Mouse (Mus musculus) intestine, postnatal 0 days (tissue): Measurements from ENCODE around the gene Ctla2b. TPM values are rescaled to one million over a fixed set of nuclear protein-coding genes. Genes with fewer than 3 reads are reported as not detected.
"Not testable (repeated sequence)": the region's sequence is repeated elsewhere in the genome, so short reads cannot be mapped to it uniquely, and the experiment has no call there.

Experiments
- ATAC-seq: fragments of 200-750 bp; cut with Nextera tagmentation; 2 replicates; pipeline ENCODE4 v1.8.0; 2017; ENCODE audit warnings: mild to moderate bottlenecking, moderate TSS enrichment, moderate library complexity
- H3K27ac ChIP-seq: fragments of 300-500 bp; sonication (generic); 2 replicates; pipeline ENCODE4 v1.5.1; 2014; ENCODE audit warnings: mild to moderate bottlenecking, low read depth, low read length, moderate library complexity
- H3K27me3 ChIP-seq: fragments of 300-500 bp; sonication (generic); replicated peaks from 2 replicates; pipeline ENCODE4 v1.6.1; 2014; ENCODE audit warnings: low read length, mixed read lengths; ENCODE audit not compliant: control insufficient read depth, insufficient read depth
- H3K36me3 ChIP-seq: fragments of 300-500 bp; sonication (generic); 2 replicates; pipeline ENCODE4 v1.6.1; 2014; ENCODE audit warnings: mild to moderate bottlenecking, moderate library complexity; ENCODE audit not compliant: control insufficient read depth, insufficient read depth
- H3K4me1 ChIP-seq: fragments of 300-500 bp; sonication (generic); replicated peaks from 2 replicates; pipeline ENCODE4 v1.6.1; 2014; ENCODE audit warnings: antibody characterized with exemption, low read length, mixed read lengths; ENCODE audit not compliant: control insufficient read depth, insufficient read depth
- H3K4me2 ChIP-seq: fragments of 300-500 bp; sonication (generic); replicated peaks from 2 replicates; pipeline ENCODE4 v1.6.1; 2014; ENCODE audit warnings: low read depth, mild to moderate bottlenecking, moderate library complexity
- H3K4me3 ChIP-seq: fragments of 300-500 bp; sonication (generic); 2 replicates; pipeline ENCODE4 v1.5.1; 2014; ENCODE audit warnings: low read depth, low read length
- H3K9ac ChIP-seq: fragments of 300-500 bp; sonication (generic); 2 replicates; pipeline ENCODE4 v1.6.1; 2014; ENCODE audit warnings: mild to moderate bottlenecking, low read depth, low read length
- H3K9me3 ChIP-seq: fragments of 300-500 bp; sonication (generic); 2 replicates; pipeline ENCODE4 v1.6.1; 2016; ENCODE audit warnings: mixed run types; ENCODE audit not compliant: control insufficient read depth
- CTCF ChIP-seq: sonication (generic); IDR thresholded peaks from 2 replicates; pipeline ENCODE4 v1.5.1; 2016; ENCODE audit warnings: low read depth, mild to moderate bottlenecking, control low read depth, antibody characterized with exemption, moderate library complexity
- WGBS: fragments of 180-500 bp; shearing (Covaris S2); extraction: QIAGEN DNeasy Blood & Tissue Kit; methylation state at CpG from one replicate; pipeline ENCODE4 v1.1.7; 2014; 5-methylcytosine and 5-hydroxymethylcytosine counted together
- polyA plus RNA-seq: library from polyadenylated mRNA; unstranded; fragments of >200 nt; fragmentation: Nextera tagmentation; extraction: Ambion mirVana; gene quantifications from 2 replicates; pipeline ENCODE4 v1.2.1, GENCODE M21; 2015

The Ctla2b gene
- polyA plus RNA-seq = 1.2 and 1.4 TPM in 2 replicates

DNA sequence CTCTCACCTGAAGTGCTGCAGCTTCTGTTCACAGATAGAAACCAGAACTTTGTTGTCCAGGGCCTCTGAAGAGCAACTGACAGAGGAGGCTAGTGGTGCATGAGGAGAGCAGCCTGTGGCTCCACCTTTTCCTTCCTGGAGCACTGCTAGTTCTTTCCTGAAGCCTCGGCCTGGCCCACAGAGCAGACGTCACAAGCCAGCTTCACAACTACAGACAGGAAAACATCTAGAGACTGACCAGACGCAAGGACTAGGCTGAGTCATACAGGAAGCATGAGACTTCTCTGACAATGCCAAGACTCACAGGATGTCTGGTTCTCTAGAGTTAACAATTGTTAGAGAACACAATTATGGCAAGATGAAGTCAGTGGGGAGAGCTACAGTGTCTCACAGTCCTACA is at the start of gene Ctla2b:
Gene Ctla2b, minus strand, starts transcription at position 120 of the 400 bp plus-strand sequence.
- no peaks in the 10 kb centered on the region for H3K9me3 ChIP-seq
- H3K9ac ChIP-seq = no peak within 1 kb of the TSS
- no peak for TF ChIP-seq CTCF
- H3K4me1 ChIP-seq = no peaks in the 10 kb centered on the region
- H3K27ac ChIP-seq = no peak within 1 kb of the TSS
- WGBS = 62% methylated on average over 3 of the region's 3 CpGs
- no peak within 1 kb of the TSS for H3K4me3 ChIP-seq
- no peak for ATAC-seq
- H3K36me3 ChIP-seq = no peaks in the 10 kb centered on the region
- no peak within 1 kb of the TSS for H3K4me2 ChIP-seq
- H3K27me3 ChIP-seq = no peaks in the 10 kb centered on the region

- ATAC-seq, H3K27ac ChIP-seq, H3K27me3 ChIP-seq, H3K9me3 ChIP-seq, H3K4me2 ChIP-seq, H3K9ac ChIP-seq, H3K4me3 ChIP-seq, H3K4me1 ChIP-seq, H3K36me3 ChIP-seq: not testable (repeated sequence)
- WGBS = 75% methylated on average over 3 of the region's 3 CpGs
Measured at GRCm38 (mm10) chr13:60941884-60942283, 44.6 kb upstream of the Ctla2b start, which contains the start of gene Tpbpa. TSS of gene Tpbpa (minus strand) at chr13:60941984.

DNA sequence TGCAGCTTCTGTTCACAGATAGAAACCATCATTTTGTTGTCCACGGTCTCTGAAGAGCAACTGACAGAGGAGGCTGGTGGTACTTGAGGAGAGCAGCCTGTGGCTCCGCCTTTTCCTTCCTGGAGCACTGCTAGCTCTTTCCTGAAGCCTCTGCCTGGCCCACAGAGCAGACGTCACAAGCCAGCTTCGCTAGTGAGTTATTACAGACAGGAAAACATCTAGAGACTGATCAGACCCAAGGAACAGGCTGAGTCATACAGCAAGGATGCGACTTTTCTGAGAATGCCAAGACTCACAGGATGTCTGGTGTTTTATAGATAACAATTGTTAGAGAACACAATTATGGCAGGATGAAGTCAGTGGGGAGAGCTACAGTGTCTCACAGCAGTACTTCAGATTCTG is 39.3 kb upstream of the Ctla2b start, which contains the start of the genes Gm49391 and Ctla2a:
Gene Gm49391, minus strand, starts transcription at position 72 of the 402 bp plus-strand sequence.
Gene Ctla2a, minus strand, starts transcription at position 126 of the 402 bp plus-strand sequence.
- H3K4me1 ChIP-seq = no peaks in the 10 kb centered on the region
- no peaks in the 10 kb centered on the region for H3K27me3 ChIP-seq
- no peak for ATAC-seq
- no peaks in the 10 kb centered on the region for H3K9me3 ChIP-seq
- no peak for TF ChIP-seq CTCF
- WGBS = 46% methylated on average over 5 of the region's 5 CpGs
- H3K36me3 ChIP-seq = no peaks in the 10 kb centered on the region
- H3K4me2 ChIP-seq = no peak within 1 kb of the TSS
- no peak within 1 kb of the TSS for H3K4me3 ChIP-seq
- H3K9ac ChIP-seq = no peak within 1 kb of the TSS
- no peak within 1 kb of the TSS for H3K27ac ChIP-seq

DNA sequence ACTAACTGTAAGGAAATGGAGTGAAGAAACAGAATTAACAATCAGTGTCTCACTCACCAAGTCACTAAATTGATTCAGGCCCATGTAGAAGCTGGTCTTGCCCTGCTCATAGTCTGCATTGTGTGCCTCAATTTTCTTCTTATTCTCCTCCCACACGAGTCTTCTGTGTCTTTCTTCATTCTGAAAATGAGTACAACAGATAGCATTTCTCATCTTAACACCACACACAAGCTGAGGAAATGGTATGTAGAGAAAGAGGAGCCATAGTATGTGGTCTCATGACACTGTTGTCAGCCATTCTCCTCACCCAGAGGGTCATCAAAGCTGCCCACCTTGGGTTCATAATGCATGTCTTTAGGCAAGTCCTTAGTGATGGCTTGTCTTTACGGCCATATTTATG is 38.2 kb upstream of the Ctla2b start, which contains the start of gene Gm49393:
Gene Gm49393, minus strand, starts transcription at position 101 of the 400 bp plus-strand sequence.
- H3K9ac ChIP-seq, H3K27ac ChIP-seq, H3K27me3 ChIP-seq, H3K4me2 ChIP-seq, ATAC-seq, H3K4me1 ChIP-seq, H3K36me3 ChIP-seq, H3K9me3 ChIP-seq, H3K4me3 ChIP-seq: not testable (repeated sequence)
- WGBS = 74% methylated on average over 2 of the region's 2 CpGs

DNA sequence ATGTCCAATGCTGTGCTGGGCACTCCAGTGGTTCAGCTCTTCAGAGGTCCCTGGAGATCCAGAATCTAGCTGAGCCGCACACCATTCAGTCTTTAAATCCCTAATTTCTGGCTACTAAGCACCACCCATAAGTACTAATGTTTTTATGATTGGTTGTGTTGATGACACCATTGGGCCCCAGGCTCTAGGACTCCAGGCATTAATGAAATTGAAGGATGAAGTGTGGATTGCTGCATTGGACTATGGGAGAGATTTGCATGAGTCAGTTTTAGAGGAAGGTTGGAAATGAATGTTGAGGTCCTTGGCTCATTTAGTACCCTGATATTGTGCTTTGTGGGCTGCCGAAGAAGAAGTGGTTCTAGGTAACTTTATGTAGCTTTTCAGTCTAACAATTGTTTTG is 7.5 kb upstream of the Ctla2b start, which contains the start of gene Tpbpb:
Gene Tpbpb, minus strand, starts transcription at position 101 of the 400 bp plus-strand sequence.
- not testable (repeated sequence) for H3K27ac ChIP-seq, H3K9ac ChIP-seq, H3K4me2 ChIP-seq, H3K9me3 ChIP-seq, H3K4me1 ChIP-seq, ATAC-seq, H3K27me3 ChIP-seq, H3K4me3 ChIP-seq, H3K36me3 ChIP-seq
- 88% methylated on average over 2 of the region's 2 CpGs for WGBS

DNA sequence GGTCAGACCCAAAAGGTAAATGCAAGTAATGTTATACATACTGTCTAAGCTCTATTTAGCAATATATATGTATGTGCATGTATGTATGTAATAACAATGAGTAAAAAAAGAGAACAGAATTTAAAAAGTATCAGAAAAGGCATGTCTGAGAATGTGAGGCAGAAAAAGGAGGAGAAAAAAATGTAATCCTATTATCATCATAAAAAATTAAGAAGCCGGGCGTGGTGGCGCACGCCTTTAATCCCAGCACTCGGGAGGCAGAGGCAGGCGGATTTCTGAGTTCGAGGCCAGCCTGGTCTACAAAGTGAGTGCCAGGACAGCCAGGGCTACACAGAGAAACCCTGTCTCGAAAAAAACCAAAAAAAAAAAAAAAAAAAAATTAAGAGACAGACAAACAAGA is 453 bp downstream of the Ctla2b start, which contains the start of gene Gm49392:
Gene Gm49392, minus strand, starts transcription at position 101 of the 400 bp plus-strand sequence.
- not testable (repeated sequence) for H3K4me1 ChIP-seq, H3K4me3 ChIP-seq, H3K9ac ChIP-seq, H3K27me3 ChIP-seq, H3K36me3 ChIP-seq, H3K4me2 ChIP-seq, H3K9me3 ChIP-seq, ATAC-seq, H3K27ac ChIP-seq
- WGBS = 87% methylated on average over 8 of the region's 8 CpGs
